Mouse (Mus musculus): ENCODE results near the gene Ms4a8a. TPM values are rescaled to one million over a fixed set of nuclear protein-coding genes. Genes with fewer than 3 reads are reported as not detected.

The Ms4a8a gene
- polyA plus RNA-seq, 1 experiment = not detected

GRCm38 (mm10) chr19:11053277-11053676 is 27.6 kb downstream of the Ms4a8a start:
- no peak for DNase-seq (ENCODE audit: low read depth)
- no peak for TF ChIP-seq CTCF (IDR thresholded peaks at IDR 0.05; ENCODE audit: borderline replicate concordance, extremely low read depth, insufficient read depth, insufficient read length)
- no peak for TF ChIP-seq POLR2A (IDR thresholded peaks at IDR 0.05; ENCODE audit: borderline replicate concordance, extremely low read depth, insufficient read depth, insufficient read length, poor library complexity, severe bottlenecking)

DNA sequence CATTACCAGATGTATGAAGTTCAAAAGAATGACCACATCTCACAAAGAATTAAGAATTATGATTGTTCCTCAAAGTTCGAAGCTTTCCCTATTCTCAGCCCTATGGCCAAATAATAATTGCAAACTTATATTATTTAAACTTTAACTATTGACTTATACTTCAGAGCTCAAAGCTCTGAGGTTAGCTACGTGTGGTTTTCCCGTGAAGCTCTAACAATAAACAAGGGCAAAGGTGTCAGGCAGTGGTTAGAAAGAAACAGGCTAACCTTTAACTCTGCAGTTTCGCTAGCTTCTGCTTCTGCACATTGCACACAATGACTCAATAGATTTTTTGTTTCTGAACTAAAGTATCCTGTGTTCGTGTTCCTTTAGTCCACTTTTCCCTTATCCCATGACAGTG is 28.0 kb downstream of the Ms4a8a start:
- no peak for DNase-seq (ENCODE audit: low read depth)
- TF ChIP-seq POLR2A (IDR thresholded peaks at IDR 0.05; ENCODE audit: borderline replicate concordance, extremely low read depth, insufficient read depth, insufficient read length, poor library complexity, severe bottlenecking) (no peak), CTCF (IDR thresholded peaks at IDR 0.05; ENCODE audit: borderline replicate concordance, extremely low read depth, insufficient read depth, insufficient read length) (no peak)

- TF ChIP-seq CTCF (IDR thresholded peaks at IDR 0.05; ENCODE audit: borderline replicate concordance, extremely low read depth, insufficient read depth, insufficient read length) (no peak), POLR2A (IDR thresholded peaks at IDR 0.05; ENCODE audit: borderline replicate concordance, extremely low read depth, insufficient read depth, insufficient read length, poor library complexity, severe bottlenecking) (no peak)
- no peak for DNase-seq (ENCODE audit: low read depth)
Measured at GRCm38 (mm10) chr19:11050286-11050685, 30.6 kb downstream of the Ms4a8a start.

GRCm38 (mm10) chr19:11049426-11049825 is 31.5 kb downstream of the Ms4a8a start:
- TF ChIP-seq POLR2A (IDR thresholded peaks at IDR 0.05; ENCODE audit: borderline replicate concordance, extremely low read depth, insufficient read depth, insufficient read length, poor library complexity, severe bottlenecking) = no peak
- no peak for TF ChIP-seq CTCF (IDR thresholded peaks at IDR 0.05; ENCODE audit: borderline replicate concordance, extremely low read depth, insufficient read depth, insufficient read length)
- DNase-seq (ENCODE audit: low read depth) = no peak

DNA sequence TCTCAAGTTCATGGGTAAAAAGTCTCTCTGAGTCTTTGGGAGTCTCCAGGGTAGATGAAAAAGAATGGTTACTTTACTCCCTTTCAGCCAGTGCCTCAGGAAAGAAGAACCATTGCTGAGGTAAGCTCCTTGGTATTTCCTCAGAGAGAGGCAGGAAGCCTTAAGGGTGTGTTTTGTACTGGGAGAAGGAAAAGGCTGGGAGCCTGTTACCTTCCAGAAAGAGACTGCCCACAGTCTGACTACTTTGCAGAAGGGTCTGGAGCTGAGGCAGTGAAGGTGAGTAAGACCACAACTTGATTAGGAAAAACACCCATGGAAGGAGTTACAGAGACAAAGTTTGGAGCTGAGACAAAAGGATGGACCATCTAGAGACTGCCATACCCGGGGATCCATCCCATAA is 32.4 kb downstream of the Ms4a8a start:
- TF ChIP-seq POLR2A (IDR thresholded peaks at IDR 0.05; ENCODE audit: borderline replicate concordance, extremely low read depth, insufficient read depth, insufficient read length, poor library complexity, severe bottlenecking) (no peak), CTCF (IDR thresholded peaks at IDR 0.05; ENCODE audit: borderline replicate concordance, extremely low read depth, insufficient read depth, insufficient read length) (no peak)
- DNase-seq (ENCODE audit: low read depth) = no peak

DNA sequence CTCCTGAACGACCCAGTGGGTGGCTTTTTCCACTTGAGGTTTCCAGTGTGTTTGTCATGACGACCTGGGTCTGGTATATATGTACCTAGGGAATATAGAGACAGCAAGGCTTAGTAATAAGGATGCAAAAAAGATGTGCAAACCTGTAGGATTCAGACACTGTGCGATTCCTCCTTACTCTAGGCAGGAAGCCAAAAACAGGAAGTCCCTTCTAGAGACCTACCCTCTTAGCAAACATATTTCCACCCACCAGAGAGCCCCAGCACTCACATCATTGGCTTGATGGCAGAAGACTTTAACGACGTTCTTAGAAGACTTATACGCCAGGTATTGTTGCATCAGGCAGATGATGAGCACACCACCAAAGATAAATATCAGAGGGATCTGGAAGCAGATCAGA is 32.9 kb downstream of the Ms4a8a start:
- TF ChIP-seq CTCF (IDR thresholded peaks at IDR 0.05; ENCODE audit: borderline replicate concordance, extremely low read depth, insufficient read depth, insufficient read length) = no peak
- no peak for TF ChIP-seq POLR2A (IDR thresholded peaks at IDR 0.05; ENCODE audit: borderline replicate concordance, extremely low read depth, insufficient read depth, insufficient read length, poor library complexity, severe bottlenecking)
- no peak for DNase-seq (ENCODE audit: low read depth)

- peak; percentile 71 for DNase-seq (ENCODE audit: low read depth)
- TF ChIP-seq CTCF (IDR thresholded peaks at IDR 0.05; ENCODE audit: borderline replicate concordance, extremely low read depth, insufficient read depth, insufficient read length) = peak; percentile 73
- no peak for TF ChIP-seq POLR2A (IDR thresholded peaks at IDR 0.05; ENCODE audit: borderline replicate concordance, extremely low read depth, insufficient read depth, insufficient read length, poor library complexity, severe bottlenecking)
Measured at GRCm38 (mm10) chr19:11044996-11045711, 35.7 kb downstream of the Ms4a8a start.

DNA sequence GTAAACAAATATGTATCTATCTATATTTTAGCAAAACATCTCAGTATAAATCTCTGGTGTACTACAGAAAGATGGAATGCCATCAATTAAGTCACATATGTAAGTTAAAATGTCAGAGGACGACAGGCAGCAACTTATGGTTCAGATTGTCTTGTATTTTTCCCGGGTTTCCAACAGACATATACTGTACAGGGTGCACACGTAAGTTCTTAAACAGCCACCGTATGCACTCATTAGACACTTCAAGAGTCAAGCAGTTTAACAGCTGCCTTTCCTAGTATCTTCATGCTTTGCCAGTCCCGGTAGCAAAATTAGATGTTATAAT is 36.3 kb downstream of the Ms4a8a start:
- DNase-seq (ENCODE audit: low read depth) = no peak
- TF ChIP-seq CTCF (IDR thresholded peaks at IDR 0.05; ENCODE audit: borderline replicate concordance, extremely low read depth, insufficient read depth, insufficient read length) (no peak), POLR2A (IDR thresholded peaks at IDR 0.05; ENCODE audit: borderline replicate concordance, extremely low read depth, insufficient read depth, insufficient read length, poor library complexity, severe bottlenecking) (no peak)

- TF ChIP-seq POLR2A (IDR thresholded peaks at IDR 0.05; ENCODE audit: borderline replicate concordance, extremely low read depth, insufficient read depth, insufficient read length, poor library complexity, severe bottlenecking) = no peak
- no peak for TF ChIP-seq CTCF (IDR thresholded peaks at IDR 0.05; ENCODE audit: borderline replicate concordance, extremely low read depth, insufficient read depth, insufficient read length)
- no peak for DNase-seq (ENCODE audit: low read depth)
Measured at GRCm38 (mm10) chr19:11037570-11037969, 43.3 kb downstream of the Ms4a8a start.

- no peak for DNase-seq (ENCODE audit: low read depth)
- no peak for TF ChIP-seq CTCF (IDR thresholded peaks at IDR 0.05; ENCODE audit: borderline replicate concordance, extremely low read depth, insufficient read depth, insufficient read length)
- TF ChIP-seq POLR2A (IDR thresholded peaks at IDR 0.05; ENCODE audit: borderline replicate concordance, extremely low read depth, insufficient read depth, insufficient read length, poor library complexity, severe bottlenecking) = no peak
Measured at GRCm38 (mm10) chr19:11022382-11022781, 58.5 kb downstream of the Ms4a8a start.

DNA sequence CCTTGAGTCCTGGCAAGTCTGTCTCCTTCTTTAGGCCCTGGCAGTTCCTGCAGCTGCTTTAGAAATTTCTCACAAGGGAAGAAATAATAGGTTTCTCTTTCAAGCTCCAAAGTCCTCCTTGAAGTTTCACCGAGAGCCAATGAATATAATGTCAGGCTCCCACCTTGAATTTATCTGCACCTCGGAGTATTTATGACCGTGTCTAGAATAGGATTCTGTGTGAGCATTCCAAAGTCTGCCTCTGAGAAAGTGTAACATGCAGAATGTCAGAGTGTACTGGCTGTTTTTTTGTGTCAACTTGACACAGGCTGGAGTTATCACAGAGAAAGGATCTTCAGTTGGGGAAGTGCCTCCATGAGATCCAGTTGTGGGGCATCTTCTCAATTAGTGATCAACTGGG is 63.0 kb downstream of the Ms4a8a start, which contains the start of gene Ms4a18:
Ms4a18 (minus strand) TSS at position 141 of the 400 bp plus-strand sequence.
- TF ChIP-seq CTCF (IDR thresholded peaks at IDR 0.05; ENCODE audit: borderline replicate concordance, extremely low read depth, insufficient read depth, insufficient read length) (no peak), POLR2A (IDR thresholded peaks at IDR 0.05; ENCODE audit: borderline replicate concordance, extremely low read depth, insufficient read depth, insufficient read length, poor library complexity, severe bottlenecking) (no peak)
- DNase-seq (ENCODE audit: low read depth) = no peak

Other genes with a start within 250 kb of the Ms4a8a start
- gene Slc15a3, start 241.4 kb downstream of the Ms4a8a start, polyA plus RNA-seq (2012; rRNA removed) = 0.61 and 1.0 TPM in 2 replicates
- 292 and 301 TPM in 2 replicates for gene Tmem132a, start 211.2 kb downstream of the Ms4a8a start, polyA plus RNA-seq (2012; rRNA removed)
- 41.9 and 47.1 TPM in 2 replicates for gene Tmem109, start 199.1 kb downstream of the Ms4a8a start, polyA plus RNA-seq (2012; rRNA removed)
- 341 and 452 TPM in 2 replicates for gene Prpf19, start 185.9 kb downstream of the Ms4a8a start, polyA plus RNA-seq (2012; rRNA removed)
- gene Zp1, start 160.5 kb downstream of the Ms4a8a start, polyA plus RNA-seq (2012; rRNA removed) = 0.13 and 0.16 TPM in 2 replicates
- 0.30 and 0.44 TPM in 2 replicates for gene Ptgdr2, start 143.9 kb downstream of the Ms4a8a start, polyA plus RNA-seq (2012; rRNA removed)
- gene Ccdc86, start 131.8 kb downstream of the Ms4a8a start, polyA plus RNA-seq (2012; rRNA removed) = 6.2 and 6.3 TPM in 2 replicates
- not detected in 2 replicates for gene Ms4a10, start 106.4 kb downstream of the Ms4a8a start, polyA plus RNA-seq (2012; rRNA removed)
- not detected in 2 replicates for gene Ms4a15, start 87.9 kb downstream of the Ms4a8a start, polyA plus RNA-seq (2012; rRNA removed)
- not detected in 2 replicates for gene Ms4a18, start 63.1 kb downstream of the Ms4a8a start, polyA plus RNA-seq (2012; rRNA removed)
- gene 1700017D01Rik, start 49.8 kb upstream of the Ms4a8a start, polyA plus RNA-seq (2012; rRNA removed) = not detected in 2 replicates
- not detected in 2 replicates for gene 1700025F22Rik, start 84.2 kb upstream of the Ms4a8a start, polyA plus RNA-seq (2012; rRNA removed)
- gene Ms4a13, start 115.6 kb upstream of the Ms4a8a start, polyA plus RNA-seq (2012; rRNA removed) = not detected in 2 replicates
- not detected in 2 replicates for gene Ms4a12, start 151.3 kb upstream of the Ms4a8a start, polyA plus RNA-seq (2012; rRNA removed)
- gene Ms4a1, start 185.1 kb upstream of the Ms4a8a start, polyA plus RNA-seq (2012; rRNA removed) = not detected in 2 replicates
- gene Ms4a5, start 202.8 kb upstream of the Ms4a8a start, polyA plus RNA-seq (2012; rRNA removed) = not detected in 2 replicates
- 0.15 and 0.18 TPM in 2 replicates for gene Ms4a14, start 233.4 kb upstream of the Ms4a8a start, polyA plus RNA-seq (2012; rRNA removed)

Data from brain, embryonic 14.5 days (tissue).